Mouse (Mus musculus) liver, embryonic 11.5 days (tissue): ENCODE results near the gene Ace3. TPM values are rescaled to one million over a fixed set of nuclear protein-coding genes. Genes with fewer than 3 reads are reported as not detected.

Source experiments
- polyA plus RNA-seq: library from polyadenylated mRNA; unstranded; fragments of >200 nt; fragmentation: Nextera tagmentation; extraction: Ambion mirVana; gene quantifications from 2 replicates; pipeline ENCODE4 v1.2.1, GENCODE M21; 2014

Gene Ace3
- polyA plus RNA-seq, 1 experiment from 2014 or later: not detected

Other genes with a start within 250 kb of the Ace3 start
- 3.4 and 4.8 TPM in 2 replicates for gene Cyb561, start 41.3 kb upstream of the Ace3 start, polyA plus RNA-seq
- gene Ace, start 26.7 kb upstream of the Ace3 start, polyA plus RNA-seq: 0.26 and 0.39 TPM in 2 replicates
- 0.12 and 0.26 TPM in 2 replicates for gene Kcnh6, start 13.4 kb downstream of the Ace3 start, polyA plus RNA-seq
- gene Dcaf7, start 42.2 kb downstream of the Ace3 start, polyA plus RNA-seq: 53.9 and 61.2 TPM in 2 replicates
- gene Taco1, start 71.4 kb downstream of the Ace3 start, polyA plus RNA-seq: 12.8 and 13.8 TPM in 2 replicates
- 12.8 and 17.4 TPM in 2 replicates for gene Map3k3, start 89.9 kb downstream of the Ace3 start, polyA plus RNA-seq
- gene Gm10840, start 166.2 kb downstream of the Ace3 start, polyA plus RNA-seq: not detected in 2 replicates
- 172 and 182 TPM in 2 replicates for gene Limd2, start 166.2 kb downstream of the Ace3 start, polyA plus RNA-seq
- gene Strada, start 207.5 kb downstream of the Ace3 start, polyA plus RNA-seq: 22.0 and 24.3 TPM in 2 replicates
- gene Ccdc47, start 221.7 kb downstream of the Ace3 start, polyA plus RNA-seq: 73.3 and 76.0 TPM in 2 replicates
- 63.3 and 68.2 TPM in 2 replicates for gene Ddx42, start 222.3 kb downstream of the Ace3 start, polyA plus RNA-seq